Mouse (Mus musculus) hindbrain, embryonic 10.5 days (tissue): ENCODE measurements around the gene Rcn2. TPM values are rescaled to one million over a fixed set of nuclear protein-coding genes. Genes with fewer than 3 reads are reported as not detected.

ENCODE experiments used
- DNase-seq: peaks from one replicate; pipeline ENCODE4 v3.0.0-alpha.2; 2017; ENCODE audit warnings: low spot score
- H3K27ac ChIP-seq: fragments of 300-500 bp; sonication (generic); 2 replicates; pipeline ENCODE4 v1.5.1; 2016; ENCODE audit warnings: mild to moderate bottlenecking, moderate library complexity
- H3K27me3 ChIP-seq: fragments of 300-500 bp; sonication (generic); 2 replicates; pipeline ENCODE4 v1.6.1; 2016; ENCODE audit warnings: mild to moderate bottlenecking; ENCODE audit not compliant: poor library complexity, insufficient read depth, severe bottlenecking
- H3K36me3 ChIP-seq: fragments of 300-500 bp; sonication (generic); 2 replicates; pipeline ENCODE4 v1.6.1; 2016; ENCODE audit warnings: mild to moderate bottlenecking, moderate library complexity
- H3K4me1 ChIP-seq: fragments of 300-500 bp; sonication (generic); replicated peaks from 2 replicates; pipeline ENCODE4 v1.6.1; 2016; ENCODE audit warnings: mild to moderate bottlenecking
- H3K4me3 ChIP-seq: fragments of 300-500 bp; sonication (generic); 2 replicates; pipeline ENCODE4 v1.5.1; 2016; ENCODE audit warnings: mild to moderate bottlenecking, moderate library complexity
- H3K9me3 ChIP-seq: fragments of 300-500 bp; sonication (generic); 2 replicates; pipeline ENCODE4 v1.6.1; 2016; ENCODE audit warnings: mild to moderate bottlenecking, moderate library complexity
- WGBS: fragments of 180-500 bp; shearing (Covaris S2); methylation state at CpG from one replicate; pipeline ENCODE4 v1.1.7; 2016; 5-methylcytosine and 5-hydroxymethylcytosine counted together
- polyA plus RNA-seq: library from polyadenylated mRNA; unstranded; fragments of >200 nt; fragmentation: Nextera tagmentation; extraction: Ambion mirVana; gene quantifications from 2 replicates; pipeline ENCODE4 v1.2.1, GENCODE M21; 2016

Gene Rcn2
- polyA plus RNA-seq, 1 experiment from 2014 or later, result 320 TPM

DNA sequence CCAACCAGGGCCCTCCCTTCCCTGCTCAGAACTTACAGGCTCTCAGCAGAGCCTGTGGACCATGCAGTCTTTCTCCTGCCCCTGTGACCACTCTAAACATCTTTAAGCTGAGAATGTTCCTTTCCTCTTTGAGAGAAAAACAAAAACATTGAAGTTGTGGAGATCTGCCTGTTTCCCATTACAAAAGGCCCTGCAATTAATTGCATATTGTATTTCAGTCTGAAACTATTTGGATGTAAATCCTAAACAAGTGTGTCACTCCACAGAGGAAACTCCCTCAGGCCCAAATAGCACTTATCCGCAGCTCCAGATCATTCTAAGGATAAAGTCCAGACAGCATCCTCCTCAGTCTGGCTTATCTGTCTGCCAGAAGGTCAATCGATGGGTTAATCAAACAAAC lies 31.2 kb downstream of the Rcn2 start:
- Histone ChIP-seq H3K4me3 (no peak overlapping the region), H3K4me1 (peaks cover 19% of the 10 kb centered on the region), H3K27ac (no peak overlapping the region), H3K27me3 (no peaks in the 10 kb centered on the region), H3K36me3 (peaks cover 50% of the 10 kb centered on the region), H3K9me3 (no peaks in the 10 kb centered on the region)
- no peak for DNase-seq
- WGBS, result 84% methylated on average over 2 of the region's 2 CpGs

DNA sequence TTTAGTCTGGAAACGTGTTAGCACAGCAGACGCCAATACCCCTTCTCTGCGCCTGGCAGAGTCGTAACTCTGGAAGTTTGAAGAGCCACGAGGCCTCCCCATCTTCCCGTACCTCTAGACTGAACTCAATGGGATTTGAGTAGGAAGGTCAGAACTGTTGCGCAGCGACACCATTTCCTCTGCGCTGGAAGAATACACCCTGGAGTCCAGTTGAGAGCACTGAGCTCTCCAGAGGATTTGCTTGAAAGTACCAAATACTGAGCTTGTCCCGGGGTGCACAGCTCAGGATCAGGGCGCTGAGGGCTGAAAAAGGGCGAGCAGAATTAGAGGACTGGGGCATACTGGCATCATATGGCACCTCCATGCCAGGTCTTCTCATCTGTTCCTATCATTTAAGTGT lies 33.2 kb downstream of the Rcn2 start:
- Histone ChIP-seq H3K9me3 (no peaks in the 10 kb centered on the region), H3K4me3 (no peak overlapping the region), H3K36me3 (peaks cover 53% of the 10 kb centered on the region), H3K4me1 (peaks cover 19% of the 10 kb centered on the region), H3K27ac (no peak overlapping the region), H3K27me3 (no peaks in the 10 kb centered on the region)
- no peak for DNase-seq
- 77% methylated on average over 12 of the region's 12 CpGs for WGBS

GRCm38 (mm10) chr9:56075264-56075663 lies 33.6 kb downstream of the Rcn2 start:
- Histone ChIP-seq H3K4me1 (peaks cover 19% of the 10 kb centered on the region), H3K9me3 (no peaks in the 10 kb centered on the region), H3K27me3 (no peaks in the 10 kb centered on the region), H3K4me3 (no peak overlapping the region), H3K36me3 (peaks cover 51% of the 10 kb centered on the region), H3K27ac (peak overlapping the region; percentile 80; the same call in 1 of the 2 replicates)
- DNase-seq, result peak; percentile 67
- WGBS, result 2% methylated on average over 4 of the region's 4 CpGs

DNA sequence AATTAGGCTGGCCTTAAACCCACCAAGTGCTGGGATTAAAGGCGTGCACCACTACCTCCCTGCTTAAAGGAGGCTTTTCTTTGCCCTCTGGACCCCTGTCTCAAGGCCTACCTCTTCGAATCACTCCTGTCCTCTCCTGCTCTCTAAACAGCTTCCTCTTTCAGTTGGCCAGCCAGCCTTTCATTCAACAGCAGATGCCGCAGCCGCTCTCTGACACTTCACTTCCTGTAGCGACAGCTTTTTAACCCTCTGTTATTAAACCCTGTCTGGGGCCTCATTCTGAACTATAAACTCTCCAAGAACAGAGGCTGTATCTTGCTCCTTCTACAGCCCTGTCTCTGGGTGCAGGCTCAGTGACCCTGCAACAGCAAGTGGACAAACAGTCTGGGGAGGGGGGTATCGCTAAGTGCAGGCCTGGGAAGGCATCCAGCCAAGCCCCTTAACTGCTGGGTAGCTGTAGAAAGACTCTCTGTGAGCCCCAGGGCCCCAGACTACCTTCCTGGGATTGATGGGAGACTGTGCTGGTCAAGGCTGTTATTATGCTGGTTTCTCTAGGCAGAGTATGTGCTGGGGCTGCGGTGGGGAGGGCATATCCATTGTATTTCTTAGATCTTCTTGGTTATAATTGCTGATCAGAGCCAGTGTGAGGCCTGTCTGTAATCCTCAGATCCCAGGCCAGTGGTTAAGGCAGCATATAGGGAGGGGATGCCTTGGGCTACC lies 34.4 kb downstream of the Rcn2 start:
- Histone ChIP-seq H3K4me3 (no peak overlapping the region), H3K27ac (peak overlapping the region; percentile 80), H3K9me3 (no peaks in the 10 kb centered on the region), H3K27me3 (no peaks in the 10 kb centered on the region), H3K4me1 (peaks cover 19% of the 10 kb centered on the region), H3K36me3 (peaks cover 47% of the 10 kb centered on the region)
- WGBS, result 59% methylated on average over 7 of the region's 7 CpGs
- peak; percentile 25 for DNase-seq

DNA sequence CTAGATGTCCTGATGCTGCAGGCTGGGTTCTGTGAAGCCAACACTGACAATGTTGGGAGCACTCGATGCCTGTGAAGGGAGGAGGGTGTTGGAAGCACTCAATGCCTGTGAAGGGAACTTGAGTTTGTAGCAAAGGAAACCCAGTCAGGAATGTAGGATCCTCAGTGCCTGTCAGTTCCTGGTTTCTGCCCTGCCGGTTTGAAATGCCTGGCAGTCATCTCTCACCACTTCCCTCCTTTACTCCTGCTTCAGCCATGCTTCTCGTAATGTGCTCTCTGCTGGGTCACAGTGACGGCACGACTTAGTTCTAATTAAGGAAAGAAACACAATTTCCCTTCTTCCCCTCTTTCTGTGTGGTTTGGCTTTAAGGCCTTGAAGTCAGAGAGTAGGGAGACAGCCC lies 37.9 kb downstream of the Rcn2 start:
- DNase-seq, result no peak
- H3K27ac ChIP-seq, result no peak overlapping the region
- WGBS, result 86% methylated on average over 5 of the region's 5 CpGs
- peaks cover 19% of the 10 kb centered on the region for H3K4me1 ChIP-seq
- no peaks in the 10 kb centered on the region for H3K9me3 ChIP-seq
- no peaks in the 10 kb centered on the region for H3K27me3 ChIP-seq
- H3K36me3 ChIP-seq, result peaks cover 36% of the 10 kb centered on the region
- no peak overlapping the region for H3K4me3 ChIP-seq

DNA sequence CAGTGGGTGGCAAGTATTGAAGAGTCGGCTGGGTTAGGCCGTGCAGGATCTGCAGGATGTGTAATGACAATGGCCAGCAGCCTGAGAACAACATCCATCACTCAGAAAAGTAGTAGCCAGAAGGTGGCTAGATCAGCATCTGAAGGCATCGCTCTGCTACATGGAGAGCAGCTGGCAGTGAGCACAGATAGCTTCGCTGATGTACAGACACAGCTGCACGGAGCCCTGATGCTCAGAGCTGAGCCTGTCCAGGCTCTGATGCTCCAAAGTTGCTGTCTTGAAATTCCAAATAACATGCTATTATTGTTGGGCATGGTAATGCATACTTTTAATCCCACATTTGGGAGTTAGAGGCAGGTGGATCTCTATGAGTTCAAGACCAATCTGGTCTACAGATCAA lies 44.9 kb downstream of the Rcn2 start:
- DNase-seq, result no peak
- no peaks in the 10 kb centered on the region for H3K9me3 ChIP-seq
- WGBS, result 92% methylated on average over 5 of the region's 5 CpGs
- peaks cover 9% of the 10 kb centered on the region; the same call in 1 of the 2 replicates for H3K36me3 ChIP-seq
- no peak overlapping the region for H3K27ac ChIP-seq
- H3K27me3 ChIP-seq, result no peaks in the 10 kb centered on the region
- peaks cover 23% of the 10 kb centered on the region for H3K4me1 ChIP-seq
- no peak overlapping the region for H3K4me3 ChIP-seq

DNA sequence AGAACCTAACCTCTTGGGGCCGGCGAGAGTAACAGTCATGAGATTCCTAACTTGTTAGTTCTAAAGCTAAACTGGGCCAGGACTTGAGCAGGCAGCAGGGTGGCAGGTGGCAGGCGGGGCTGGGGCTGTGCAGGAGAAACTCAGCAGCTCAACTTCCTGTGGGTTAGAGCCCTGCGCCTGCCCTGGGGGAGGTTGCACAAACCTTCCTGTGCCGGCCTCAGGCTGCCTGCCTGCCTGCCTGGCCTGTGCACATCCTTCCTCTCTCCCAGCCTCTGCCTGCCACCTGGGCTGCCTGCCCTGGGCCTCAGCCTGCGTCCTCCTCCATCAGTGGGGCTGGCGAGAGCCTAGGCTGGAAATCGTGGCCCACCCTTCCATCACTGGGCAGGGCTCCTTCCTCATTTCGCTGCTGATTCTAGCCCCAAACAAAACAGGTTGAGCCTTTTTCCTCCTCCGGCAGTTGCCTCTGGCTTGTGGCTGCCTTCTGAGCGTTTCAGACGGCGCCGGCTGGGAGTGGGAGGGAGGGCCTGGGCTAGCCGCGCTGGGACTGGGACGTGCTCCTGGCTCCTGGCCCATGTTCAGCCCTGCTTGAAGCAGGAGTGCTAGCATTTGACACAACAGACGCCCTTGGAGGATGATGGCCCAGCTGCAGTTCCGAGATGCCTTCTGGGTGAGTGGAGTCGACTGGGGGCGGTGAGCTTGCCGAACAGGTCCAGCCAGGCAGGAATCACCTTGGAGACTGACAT lies 48.3 kb downstream of the Rcn2 start, which contains the start of gene Pstpip1:
Gene Pstpip1, plus strand, starts transcription at position 185 of the 743 bp plus-strand sequence.
- no peaks in the 10 kb centered on the region for H3K27me3 ChIP-seq
- H3K27ac ChIP-seq, result peak within 1 kb of the TSS; percentile 69
- H3K9me3 ChIP-seq, result no peaks in the 10 kb centered on the region
- peak; percentile 28 for DNase-seq
- no peaks in the 10 kb centered on the region for H3K36me3 ChIP-seq
- peak within 1 kb of the TSS; percentile 0; the same call in 1 of the 2 replicates for H3K4me3 ChIP-seq
- H3K4me1 ChIP-seq, result peaks cover 21% of the 10 kb centered on the region
- WGBS, result 37% methylated on average over 22 of the region's 22 CpGs

DNA sequence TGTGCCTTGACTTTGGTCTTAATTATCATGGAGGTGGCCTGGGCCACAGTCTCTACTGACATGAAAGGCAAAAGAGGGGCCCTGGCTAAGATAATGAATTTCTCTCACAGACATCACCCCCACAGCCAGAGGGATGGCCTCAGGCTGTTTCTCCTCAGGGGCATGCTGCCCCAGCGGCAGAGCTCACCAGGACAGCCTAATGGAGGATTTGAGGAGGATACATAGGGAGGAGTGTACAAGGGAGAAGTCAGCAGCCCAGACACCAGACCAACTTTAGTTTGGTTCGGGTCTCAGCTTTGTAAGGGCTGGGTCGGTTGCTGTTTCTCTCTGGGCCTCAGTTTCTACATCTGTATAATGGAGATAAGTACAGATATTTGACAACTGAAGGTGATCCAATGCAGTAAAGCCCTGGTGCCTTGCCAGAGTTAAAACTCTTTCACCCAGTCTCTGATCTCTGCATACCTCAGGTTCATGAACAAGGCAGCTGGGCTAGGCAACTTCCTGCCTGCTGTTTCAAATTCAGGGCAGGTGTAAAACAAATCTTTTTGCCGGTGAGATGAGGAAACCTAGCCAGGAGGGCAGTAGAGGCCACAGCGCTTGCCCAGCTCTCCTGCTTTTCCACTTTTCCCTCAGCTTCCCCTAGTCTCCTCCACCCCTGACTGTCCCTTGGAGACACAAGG lies 49.0 kb downstream of the Rcn2 start:
- H3K4me1 ChIP-seq, result peaks cover 14% of the 10 kb centered on the region
- DNase-seq, result no peak
- WGBS, result 81% methylated on average over 5 of the region's 5 CpGs
- H3K36me3 ChIP-seq, result no peaks in the 10 kb centered on the region
- peak overlapping the region; percentile 69; the same call in 1 of the 2 replicates for H3K27ac ChIP-seq
- H3K27me3 ChIP-seq, result no peaks in the 10 kb centered on the region
- no peaks in the 10 kb centered on the region for H3K9me3 ChIP-seq
- 0 out of 2 replicates have a peak overlapping the region, but pooled peaks have one; percentile 0 for H3K4me3 ChIP-seq

- Histone ChIP-seq H3K4me3 (no peak overlapping the region), H3K4me1 (peaks cover 12% of the 10 kb centered on the region), H3K27me3 (no peaks in the 10 kb centered on the region), H3K36me3 (no peaks in the 10 kb centered on the region), H3K9me3 (no peaks in the 10 kb centered on the region), H3K27ac (no peak overlapping the region)
- DNase-seq, result no peak
- 50% methylated on average over 2 of the region's 2 CpGs for WGBS
Observed at GRCm38 (mm10) chr9:56092102-56092501, 50.5 kb downstream of the Rcn2 start.

DNA sequence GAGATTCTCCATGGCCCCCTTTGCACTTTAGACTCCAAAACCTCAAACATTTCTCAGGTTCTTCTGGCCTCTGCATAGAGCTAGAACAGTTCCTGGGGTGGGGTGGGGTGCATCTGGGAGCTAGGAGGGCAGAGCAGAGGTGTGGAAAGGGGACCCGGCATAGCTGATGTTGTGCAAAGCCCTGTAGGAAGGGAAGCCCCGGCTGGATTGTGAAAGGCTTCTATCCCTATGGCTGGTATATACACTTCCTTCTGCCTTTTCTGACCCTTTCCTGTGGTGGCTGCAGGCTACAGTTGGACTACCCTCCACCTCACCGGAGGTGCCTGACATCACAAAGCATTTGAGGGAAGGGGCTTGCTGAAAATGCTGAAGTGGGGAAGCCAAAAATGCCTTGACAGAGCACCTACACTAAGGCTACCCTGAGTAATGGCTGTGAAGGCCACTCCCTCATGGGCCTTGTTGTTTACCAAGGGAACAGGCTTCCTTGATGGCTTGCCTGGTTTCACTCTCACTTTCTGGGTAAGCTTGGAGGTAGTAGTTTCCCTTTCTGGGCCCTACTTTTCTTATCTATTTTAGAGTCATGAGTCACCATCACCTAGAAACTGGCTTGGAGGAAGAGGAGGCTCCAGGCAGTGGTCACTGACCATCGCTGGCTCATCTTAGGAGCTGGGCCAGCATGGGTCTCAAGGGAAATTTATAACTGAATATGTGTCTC lies 56.1 kb downstream of the Rcn2 start:
- no peaks in the 10 kb centered on the region for H3K4me1 ChIP-seq
- 94% methylated on average over 4 of the region's 4 CpGs for WGBS
- no peak overlapping the region for H3K4me3 ChIP-seq
- H3K36me3 ChIP-seq, result no peaks in the 10 kb centered on the region
- H3K27ac ChIP-seq, result no peak overlapping the region
- no peaks in the 10 kb centered on the region for H3K9me3 ChIP-seq
- no peak for DNase-seq
- no peaks in the 10 kb centered on the region for H3K27me3 ChIP-seq

DNA sequence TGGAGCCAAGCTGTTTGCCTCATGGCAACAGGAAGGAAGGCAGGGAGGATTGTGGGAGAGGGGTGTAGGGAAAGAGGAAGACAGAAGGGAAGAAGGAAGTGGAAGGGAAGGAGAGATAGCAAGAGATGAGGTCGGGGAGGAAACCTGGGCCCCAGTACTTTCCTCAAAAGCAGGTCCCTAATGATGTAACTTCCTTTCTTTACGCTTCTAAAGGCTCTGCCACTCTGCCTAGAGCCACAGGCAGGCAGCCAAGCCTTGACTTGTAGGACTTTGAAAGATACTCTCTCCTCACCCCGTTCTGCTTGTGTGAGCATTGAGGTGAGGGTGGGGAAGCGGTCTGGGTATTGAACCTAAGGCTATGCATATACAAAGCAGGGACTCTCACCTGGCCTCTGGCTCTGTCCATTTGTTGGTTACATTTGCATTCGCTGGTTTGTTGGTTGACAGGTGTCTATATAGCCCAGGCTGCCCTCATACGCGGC lies 58.4 kb downstream of the Rcn2 start:
- 87% methylated on average over 7 of the region's 7 CpGs for WGBS
- no peak overlapping the region for H3K27ac ChIP-seq
- no peak overlapping the region for H3K4me3 ChIP-seq
- no peaks in the 10 kb centered on the region for H3K36me3 ChIP-seq
- 0 out of 2 replicates have a peak, but pooled peaks cover 5% of the 10 kb centered on the region for H3K4me1 ChIP-seq
- H3K27me3 ChIP-seq, result no peaks in the 10 kb centered on the region
- no peaks in the 10 kb centered on the region for H3K9me3 ChIP-seq
- no peak for DNase-seq

GRCm38 (mm10) chr9:56101022-56101421 lies 59.4 kb downstream of the Rcn2 start:
- no peak overlapping the region for H3K4me3 ChIP-seq
- WGBS, result 68% methylated on average over 4 of the region's 4 CpGs
- DNase-seq, result no peak
- no peaks in the 10 kb centered on the region; the same call in 1 of the 2 replicates for H3K27me3 ChIP-seq
- H3K9me3 ChIP-seq, result no peaks in the 10 kb centered on the region
- 0 out of 2 replicates have a peak, but pooled peaks cover 5% of the 10 kb centered on the region for H3K4me1 ChIP-seq
- H3K27ac ChIP-seq, result no peak overlapping the region
- H3K36me3 ChIP-seq, result no peaks in the 10 kb centered on the region
